Mouse (Mus musculus) bone marrow macrophage, adult 2 months (primary cell): ENCODE measurements around the gene Actg2.
A peak's percentile ranks its signal among the peaks of the same experiment; 100 is the strongest.

Experiments used
- CTCF ChIP-seq: IDR thresholded peaks from 2 replicates; pipeline ENCODE4 v1.5.1; 2012; ENCODE audit warnings: low read depth, mild to moderate bottlenecking, low read length, moderate library complexity
- POLR2A ChIP-seq: IDR thresholded peaks from 2 replicates; pipeline ENCODE4 v1.6.1; 2012; ENCODE audit warnings: mild to moderate bottlenecking, low read depth, low read length, borderline replicate concordance

DNA sequence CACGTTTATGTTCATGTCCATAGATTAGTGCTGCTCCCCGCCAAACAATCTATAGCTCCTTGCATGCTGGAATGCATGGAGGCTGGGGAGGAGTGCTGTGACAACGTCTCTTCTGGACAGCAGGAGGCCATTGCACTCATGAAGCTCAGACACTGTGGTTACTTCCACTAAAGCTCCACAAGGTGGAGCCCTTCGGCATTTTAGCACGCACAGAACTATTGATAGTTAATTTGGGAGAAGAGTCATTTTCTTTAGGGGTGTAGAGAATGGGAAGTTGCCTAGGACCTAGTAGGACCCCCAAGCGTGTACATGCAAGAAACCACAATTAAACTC lies 46.8 kb upstream of the Actg2 start:
- no peak for TF ChIP-seq POLR2A
- peak; percentile 46; the same call in 1 of the 2 replicates for TF ChIP-seq CTCF
